Mouse (Mus musculus): ENCODE measurements around the gene Spc25.

Gene Spc25

GRCm38 (mm10) chr2:69187990-69188389, 18.0 kb downstream of the Spc25 start:
- no peak for DNase-seq (ENCODE audit: low spot score in 2 of 2)

GRCm38 (mm10) chr2:69179721-69180120, 26.3 kb downstream of the Spc25 start:
- DNase-seq (ENCODE audit: low spot score in 2 of 2) = no peak

GRCm38 (mm10) chr2:69175296-69175695, 30.7 kb downstream of the Spc25 start:
- no peak for DNase-seq (ENCODE audit: low spot score in 2 of 2)

DNA sequence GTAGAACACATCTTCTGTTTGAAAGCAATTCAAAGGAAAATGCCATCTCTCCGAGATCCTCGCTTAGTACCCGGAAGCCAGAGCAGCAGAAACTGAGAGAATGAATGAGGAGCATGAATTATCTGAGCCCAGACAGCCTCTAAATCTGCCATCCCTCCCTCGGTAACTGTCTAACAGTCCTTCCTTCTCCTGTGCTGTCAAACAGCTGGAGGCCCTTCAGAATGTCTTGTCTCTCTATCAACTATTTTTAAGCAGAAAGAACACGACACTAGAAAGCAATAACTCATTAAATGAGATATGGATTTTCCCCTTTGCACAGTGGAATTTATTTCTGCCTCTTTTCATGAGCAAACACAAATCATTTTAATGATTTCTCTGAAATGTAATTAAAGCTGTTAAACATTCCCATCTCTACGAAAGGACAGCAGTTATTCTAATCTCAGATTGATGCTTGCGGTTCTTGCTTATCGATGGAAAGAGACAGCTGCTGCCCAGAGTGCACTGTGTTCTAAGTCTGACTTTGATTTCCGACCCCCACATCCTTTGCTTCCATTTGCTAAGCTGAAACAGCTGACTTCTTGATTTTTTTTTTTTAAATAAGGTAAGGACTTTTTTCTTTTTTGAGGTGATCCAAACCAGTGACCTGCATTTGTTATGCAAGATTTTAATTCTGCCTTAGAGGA, 35.5 kb downstream of the Spc25 start:
- DNase-seq (ENCODE audit: low spot score in 2 of 2) = no peak

DNA sequence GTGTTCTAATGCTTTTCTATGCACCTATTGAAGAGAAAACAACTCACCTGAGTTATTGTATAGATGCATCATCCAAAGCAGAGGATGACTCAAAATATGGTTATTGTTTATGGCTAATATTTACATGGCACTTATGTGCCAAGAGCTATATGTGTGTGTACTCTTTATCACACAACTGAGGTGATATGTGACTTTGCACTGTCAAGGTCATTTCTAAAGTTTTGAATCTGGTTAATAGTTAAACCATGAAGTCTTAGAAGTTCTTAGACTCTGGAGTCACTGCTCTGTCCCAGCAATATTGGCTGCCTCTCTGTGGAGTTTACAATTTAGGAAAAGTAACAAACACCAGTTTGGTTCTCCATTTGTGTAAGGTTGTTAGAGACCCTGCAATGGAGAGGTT, 47.1 kb downstream of the Spc25 start:
- DNase-seq (ENCODE audit: low spot score in 2 of 2) = no peak

DNA sequence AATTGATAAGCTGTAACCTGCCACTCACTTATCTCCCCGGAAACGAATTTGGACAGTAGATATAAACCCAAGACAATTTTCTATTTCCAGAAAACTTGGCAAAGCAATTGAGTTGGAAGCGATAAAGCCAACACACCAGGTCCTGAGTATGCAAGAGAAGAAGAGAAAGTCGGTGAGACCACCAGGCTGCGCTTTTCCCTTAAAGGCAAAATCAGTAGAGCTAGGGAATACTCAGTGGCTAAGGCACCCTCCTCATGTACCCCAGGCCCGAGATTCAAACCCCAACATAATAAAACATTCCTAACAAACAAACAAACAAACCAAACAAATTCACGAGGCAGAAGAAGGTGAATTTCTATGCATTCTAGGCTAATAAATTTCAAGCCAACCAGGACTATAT, 49.7 kb downstream of the Spc25 start:
- no peak for DNase-seq (ENCODE audit: low spot score in 2 of 2)

- no peak for DNase-seq (ENCODE audit: low spot score in 2 of 2)
Measured at GRCm38 (mm10) chr2:69155861-69156260, 50.1 kb downstream of the Spc25 start.

GRCm38 (mm10) chr2:69150841-69151240, 55.2 kb downstream of the Spc25 start:
- DNase-seq (ENCODE audit: low spot score in 2 of 2) = no peak

DNA sequence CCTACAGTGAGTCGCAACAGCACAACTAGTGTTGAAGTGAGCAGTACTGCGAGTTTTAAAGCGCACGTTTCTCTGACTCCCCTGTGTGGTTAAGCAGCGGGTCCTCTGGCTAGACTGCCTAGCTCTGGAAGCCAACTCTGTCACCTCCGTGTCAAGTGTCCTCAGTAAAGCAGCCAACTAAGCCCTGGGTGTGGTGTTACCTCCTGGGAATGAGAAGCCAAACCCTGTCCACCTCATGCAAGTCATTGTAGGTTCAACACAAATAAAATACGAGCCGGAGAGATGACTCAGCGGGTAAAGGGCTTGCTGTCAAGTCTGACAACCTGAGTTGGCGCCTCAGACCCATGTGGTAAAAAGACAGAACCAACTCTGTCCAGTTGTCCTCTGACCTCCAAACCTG, 56.8 kb downstream of the Spc25 start:
- DNase-seq (ENCODE audit: low spot score in 2 of 2) = no peak

DNA sequence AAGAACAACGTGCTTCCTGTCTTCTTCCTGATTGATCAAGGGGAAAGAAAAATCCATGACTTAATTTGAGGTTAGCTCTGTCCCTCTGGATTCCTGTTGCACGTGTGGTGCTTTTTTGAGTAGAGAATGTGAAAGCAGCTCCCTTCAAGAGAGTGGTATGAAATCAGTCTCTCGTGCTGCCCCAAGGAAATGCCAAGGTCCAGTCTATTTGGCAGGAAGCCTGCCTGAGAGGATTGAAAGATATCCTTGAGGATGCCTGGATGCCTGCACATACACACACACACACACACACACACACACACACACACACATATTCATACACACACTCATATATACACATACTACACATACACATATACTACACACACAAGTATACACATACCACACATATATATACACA, 57.3 kb downstream of the Spc25 start:
- no peak for DNase-seq (ENCODE audit: low spot score in 2 of 2)
